Mouse (Mus musculus): ENCODE data around the gene Olfr52.
"Not testable (repeated sequence)": the region's sequence is repeated elsewhere in the genome, so short reads cannot be mapped to it uniquely, and the experiment has no call there.

Gene Olfr52

GRCm38 (mm10) chr2:86185583-86185982 lies at the start of gene Olfr52:
Gene Olfr52 (minus strand): TSS chr2:86185683.
- in situ Hi-C loops (cut with MboI, MseI) = no loop called here

- in situ Hi-C loops (cut with MboI, MseI) = no loop called here
Measured at GRCm38 (mm10) chr2:86231301-86231700, 45.8 kb upstream of the Olfr52 start, which contains the start of gene Olfr1047. Gene Olfr1047 (minus strand): TSS chr2:86231401.

DNA sequence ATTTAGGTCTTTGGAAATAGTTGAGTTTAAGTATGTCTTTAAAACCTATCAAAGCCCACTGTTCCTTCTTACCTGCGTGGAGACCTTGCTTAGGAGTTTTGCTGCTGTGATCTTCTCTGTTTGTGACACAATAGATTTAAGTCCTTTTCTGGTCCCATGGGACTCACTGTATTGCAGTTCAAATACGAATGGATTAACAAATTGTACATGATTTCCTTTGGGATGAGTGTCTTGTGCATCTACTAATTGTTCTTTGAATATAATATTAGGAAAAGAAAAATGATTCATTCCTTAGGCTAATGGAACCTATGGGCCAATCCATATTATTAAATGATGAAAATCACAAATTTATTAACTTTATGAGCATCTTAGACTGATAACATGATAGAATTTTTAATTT lies 33.7 kb upstream of the Olfr52 start, which contains the start of gene Olfr1046:
TSS of gene Olfr1046 (minus strand) at position 101 of the 400 bp plus-strand sequence.
- in situ Hi-C loops (cut with MboI, MseI) = no loop called here

DNA sequence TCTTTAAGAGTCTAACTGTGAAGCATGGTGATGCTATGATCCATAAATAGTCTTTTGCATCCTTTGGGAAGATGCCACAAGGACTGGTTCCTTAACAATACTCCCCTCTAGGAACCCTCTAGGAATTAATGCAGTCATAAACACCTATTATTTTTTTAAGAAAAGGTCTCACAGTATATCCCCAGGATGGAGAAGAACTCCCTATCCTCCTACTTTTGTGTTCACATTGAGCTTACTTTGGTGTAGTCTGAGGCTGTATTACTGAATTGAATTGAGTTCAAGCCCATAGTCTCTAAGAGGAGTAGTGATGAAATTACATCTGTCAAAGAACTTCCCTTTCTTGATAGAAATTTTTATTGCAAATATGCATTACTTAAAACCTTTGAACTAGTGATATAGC lies 17.4 kb upstream of the Olfr52 start, which contains the start of gene Olfr1045:
TSS of gene Olfr1045 (minus strand) at position 101 of the 400 bp plus-strand sequence.
- in situ Hi-C loops (cut with MboI, MseI) = no loop called here

GRCm38 (mm10) chr2:86195863-86196262 lies 10.4 kb upstream of the Olfr52 start:
- in situ Hi-C loops (cut with MboI, MseI) = no loop called here

GRCm38 (mm10) chr2:86179950-86180349 lies 5.5 kb downstream of the Olfr52 start:
- in situ Hi-C loops (cut with MboI, MseI) = no loop called here

- in situ Hi-C loops (cut with MboI, MseI) = no loop called here
Measured at GRCm38 (mm10) chr2:86177720-86178119, 7.8 kb downstream of the Olfr52 start, which contains the start of gene Olfr1044. Gene Olfr1044 (minus strand): TSS chr2:86177820.

GRCm38 (mm10) chr2:86175422-86175821 lies 10.1 kb downstream of the Olfr52 start:
- in situ Hi-C loops (cut with MboI, MseI) = not testable (repeated sequence)

GRCm38 (mm10) chr2:86167422-86167821 lies 18.1 kb downstream of the Olfr52 start, which contains the start of gene Olfr1043:
Gene Olfr1043 (minus strand): TSS chr2:86167522.
- in situ Hi-C loops (cut with MboI, MseI) = no loop called here

DNA sequence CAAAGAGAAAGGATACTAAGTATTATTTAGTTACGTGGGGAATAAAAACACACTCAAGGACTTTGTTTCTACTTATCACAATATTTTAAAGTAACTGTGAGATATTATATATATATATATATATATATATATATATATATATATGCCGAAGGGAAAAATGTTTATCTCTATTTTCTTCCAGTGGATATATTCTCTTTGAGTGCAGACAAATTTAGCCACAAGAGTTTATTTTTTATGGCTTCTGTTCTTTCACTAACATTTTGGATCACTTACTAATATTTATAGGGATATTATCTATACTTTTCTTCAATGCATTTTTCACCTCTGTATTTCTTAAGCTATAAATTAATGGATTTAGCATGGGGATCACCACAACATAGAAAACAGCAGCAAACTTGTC lies 23.7 kb downstream of the Olfr52 start, which contains the start of gene Olfr1042:
TSS of gene Olfr1042 (minus strand) at position 101 of the 400 bp plus-strand sequence.
- in situ Hi-C loops (cut with MboI, MseI) = no loop called here

DNA sequence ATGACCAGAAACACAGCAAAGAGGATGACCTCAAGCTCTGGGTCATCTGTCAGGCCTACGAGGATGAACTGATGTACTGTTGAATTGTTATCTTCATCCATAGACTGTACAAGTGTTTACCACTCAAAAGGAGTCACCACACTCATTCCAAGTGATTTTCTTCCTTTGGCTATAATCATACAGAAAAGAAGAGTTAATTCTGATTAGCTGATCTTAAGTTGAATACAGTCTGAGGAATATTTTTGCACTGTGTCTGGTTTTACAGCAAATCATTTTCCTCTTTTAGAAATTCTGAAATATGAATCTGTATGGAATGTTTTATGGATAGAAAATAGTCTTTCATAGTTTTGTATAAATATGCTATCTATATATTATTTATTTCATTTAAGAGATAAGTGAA lies 38.9 kb downstream of the Olfr52 start, which contains the start of gene Olfr1040:
TSS of gene Olfr1040 (minus strand) at position 101 of the 400 bp plus-strand sequence.
- in situ Hi-C loops (cut with MboI, MseI) = no loop called here

DNA sequence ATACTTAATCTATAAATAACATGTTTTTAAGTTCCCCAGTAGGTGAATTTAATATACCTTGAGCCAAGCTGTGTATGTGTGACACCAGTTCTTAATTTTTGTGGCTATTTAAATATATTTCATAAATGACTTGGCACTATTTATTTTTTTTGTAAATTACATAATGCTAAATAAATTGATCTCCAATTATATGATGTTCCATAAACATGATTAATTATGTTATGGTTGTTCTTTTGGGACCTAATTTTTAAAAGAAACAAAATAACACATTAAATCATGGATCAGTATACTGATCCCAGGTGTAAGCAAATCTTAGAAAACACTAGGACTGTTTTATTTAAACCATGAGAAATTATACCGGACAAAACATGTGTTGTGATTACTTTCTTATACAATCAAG lies 49.7 kb downstream of the Olfr52 start, which contains the start of gene Olfr1039:
TSS of gene Olfr1039 (minus strand) at position 101 of the 400 bp plus-strand sequence.
- in situ Hi-C loops (cut with MboI, MseI) = no loop called here

All from T-helper 17 cell (primary cell).